Mouse (Mus musculus): ENCODE data around the gene Abhd5. TPM values are rescaled to one million over a fixed set of nuclear protein-coding genes. Genes with fewer than 3 reads are reported as not detected.

The Abhd5 gene
- polyA plus RNA-seq, 1 experiment = 36.3 TPM

DNA sequence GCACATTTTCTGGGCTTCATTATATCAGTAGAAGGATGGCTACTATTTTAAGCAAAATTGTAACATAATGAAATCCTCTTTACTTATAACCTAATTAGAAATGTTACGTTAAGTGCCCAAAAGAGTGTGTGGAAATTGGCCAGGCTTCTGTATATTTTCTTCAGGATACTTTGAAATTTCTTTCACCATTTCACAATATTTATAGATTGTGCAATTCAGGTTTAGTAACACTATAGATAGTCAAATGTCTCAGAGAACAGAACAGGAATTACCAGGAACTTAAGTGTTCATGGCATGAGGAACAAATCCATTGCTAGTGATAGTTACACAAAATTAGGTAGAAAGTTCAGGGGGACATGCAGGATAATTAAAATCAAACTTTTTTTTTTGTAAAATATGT is 5.7 kb downstream of the Abhd5 start:
- Histone ChIP-seq H3K27me3 (replicated peaks; ENCODE audit: control insufficient read depth, insufficient read depth, low read length) (no peaks in the 10 kb centered on the region), H3K27ac (ENCODE audit: insufficient read depth, low read depth, low read length) (no peak overlapping the region), H3K4me1 (ENCODE audit: control insufficient read depth, insufficient read depth, low read length) (peaks cover 14% of the 10 kb centered on the region; the same call in 1 of the 2 replicates), H3K36me3 (ENCODE audit: control insufficient read depth, insufficient read depth, low read length) (no peaks in the 10 kb centered on the region), H3K4me3 (ENCODE audit: insufficient read depth, low read depth, low read length) (no peak overlapping the region)
- no peak for TF ChIP-seq POLR2A (IDR thresholded peaks at IDR 0.05; ENCODE audit: low read depth, low read length)
- TF ChIP-seq CTCF (conservative IDR thresholded peaks at IDR 0.05; ENCODE audit: insufficient read depth, insufficient read length, low read depth, low read length) = no peak
- WGBS = 87% methylated on average over 1 of the region's 1 CpGs
- DNase-seq = no peak

DNA sequence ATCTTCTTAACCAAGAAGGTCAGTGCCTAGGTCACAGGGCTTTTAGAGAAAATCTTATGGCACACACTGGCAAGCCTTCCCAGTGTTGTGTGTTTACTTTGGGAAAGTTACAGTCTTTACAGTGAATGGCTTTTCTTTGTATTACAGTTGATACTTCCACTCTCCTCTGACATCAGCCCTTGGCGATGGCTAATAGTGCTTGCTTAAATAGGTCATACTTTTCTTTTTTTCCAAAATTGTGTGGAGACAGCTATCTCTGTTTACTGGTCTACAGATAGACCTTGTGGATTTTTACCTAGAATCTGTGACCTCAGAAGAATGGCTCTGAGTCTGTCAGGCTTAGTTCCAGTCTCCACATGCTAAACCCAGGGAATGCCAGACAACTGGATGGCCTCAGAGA is 6.2 kb downstream of the Abhd5 start:
- Histone ChIP-seq H3K36me3 (ENCODE audit: control insufficient read depth, insufficient read depth, low read length) (no peaks in the 10 kb centered on the region), H3K4me3 (ENCODE audit: insufficient read depth, low read depth, low read length) (no peak overlapping the region), H3K27ac (ENCODE audit: insufficient read depth, low read depth, low read length) (no peak overlapping the region), H3K4me1 (ENCODE audit: control insufficient read depth, insufficient read depth, low read length) (peaks cover 14% of the 10 kb centered on the region; the same call in 1 of the 2 replicates), H3K27me3 (replicated peaks; ENCODE audit: control insufficient read depth, insufficient read depth, low read length) (no peaks in the 10 kb centered on the region)
- DNase-seq = no peak
- no peak for TF ChIP-seq POLR2A (IDR thresholded peaks at IDR 0.05; ENCODE audit: low read depth, low read length)
- no peak for TF ChIP-seq CTCF (conservative IDR thresholded peaks at IDR 0.05; ENCODE audit: insufficient read depth, insufficient read length, low read depth, low read length)
- 93% methylated on average over 1 of the region's 1 CpGs for WGBS

DNA sequence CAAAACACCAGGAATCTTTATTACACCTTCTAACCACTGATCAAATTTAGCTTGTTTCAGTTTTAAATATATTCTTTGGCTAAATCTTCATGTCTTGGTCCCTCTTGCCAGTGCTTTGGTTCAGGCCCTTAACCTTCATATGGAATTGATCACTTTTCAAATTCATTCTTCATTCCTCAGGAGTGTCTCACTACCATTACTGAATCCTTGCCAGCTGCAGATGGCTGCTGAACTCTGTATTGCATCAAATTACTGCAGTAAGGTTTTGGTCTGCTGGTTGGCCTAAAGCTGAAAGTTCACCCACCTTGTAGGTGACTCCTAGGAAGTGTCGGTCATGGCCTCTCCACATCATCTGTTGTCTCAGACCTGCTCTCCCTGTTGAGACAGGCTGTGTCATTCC is 12.8 kb downstream of the Abhd5 start:
- peaks cover 3% of the 10 kb centered on the region; the same call in 1 of the 2 replicates for H3K4me1 ChIP-seq (ENCODE audit: control insufficient read depth, insufficient read depth, low read length)
- DNase-seq = no peak
- no peak overlapping the region for H3K4me3 ChIP-seq (ENCODE audit: insufficient read depth, low read depth, low read length)
- no peak overlapping the region for H3K27ac ChIP-seq (ENCODE audit: insufficient read depth, low read depth, low read length)
- 43% methylated on average over 1 of the region's 1 CpGs for WGBS
- H3K27me3 ChIP-seq (replicated peaks; ENCODE audit: control insufficient read depth, insufficient read depth, low read length) = no peaks in the 10 kb centered on the region
- peaks cover 2% of the 10 kb centered on the region; the same call in 1 of the 2 replicates for H3K36me3 ChIP-seq (ENCODE audit: control insufficient read depth, insufficient read depth, low read length)
- TF ChIP-seq CTCF (conservative IDR thresholded peaks at IDR 0.05; ENCODE audit: insufficient read depth, insufficient read length, low read depth, low read length) (no peak), POLR2A (IDR thresholded peaks at IDR 0.05; ENCODE audit: low read depth, low read length) (no peak)

DNA sequence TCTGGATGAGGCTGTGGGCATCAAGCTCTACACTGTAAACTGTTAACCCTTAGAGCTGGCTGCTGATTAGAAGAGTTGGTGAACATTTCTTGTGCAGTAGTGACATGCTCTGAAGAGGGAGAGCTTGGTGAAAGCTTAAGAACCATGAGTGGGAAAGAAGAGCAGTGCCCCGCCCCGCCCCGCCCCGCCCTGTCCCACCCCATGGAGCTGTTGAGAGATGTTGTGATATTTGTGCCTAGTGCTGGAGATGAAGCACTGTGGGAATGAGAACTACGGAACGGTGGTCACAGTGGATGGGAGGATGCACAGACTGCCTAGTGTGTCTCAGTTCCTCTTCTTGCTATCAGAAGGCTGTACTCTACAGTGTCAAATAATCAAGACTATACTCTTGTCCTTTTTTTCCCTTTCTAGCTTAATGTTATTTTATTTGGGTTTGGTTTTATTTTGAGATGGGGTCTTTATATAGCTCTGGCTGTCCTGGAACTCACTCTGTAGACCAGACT is 18.9 kb downstream of the Abhd5 start:
- 99% methylated on average over 6 of the region's 6 CpGs for WGBS
- TF ChIP-seq POLR2A (IDR thresholded peaks at IDR 0.05; ENCODE audit: low read depth, low read length) (no peak), CTCF (conservative IDR thresholded peaks at IDR 0.05; ENCODE audit: insufficient read depth, insufficient read length, low read depth, low read length) (no peak)
- H3K4me1 ChIP-seq (ENCODE audit: control insufficient read depth, insufficient read depth, low read length) = no peaks in the 10 kb centered on the region
- H3K27me3 ChIP-seq (replicated peaks; ENCODE audit: control insufficient read depth, insufficient read depth, low read length) = no peaks in the 10 kb centered on the region
- no peak overlapping the region for H3K27ac ChIP-seq (ENCODE audit: insufficient read depth, low read depth, low read length)
- H3K36me3 ChIP-seq (ENCODE audit: control insufficient read depth, insufficient read depth, low read length) = peaks cover 2% of the 10 kb centered on the region; the same call in 1 of the 2 replicates
- no peak for DNase-seq
- no peak overlapping the region for H3K4me3 ChIP-seq (ENCODE audit: insufficient read depth, low read depth, low read length)

DNA sequence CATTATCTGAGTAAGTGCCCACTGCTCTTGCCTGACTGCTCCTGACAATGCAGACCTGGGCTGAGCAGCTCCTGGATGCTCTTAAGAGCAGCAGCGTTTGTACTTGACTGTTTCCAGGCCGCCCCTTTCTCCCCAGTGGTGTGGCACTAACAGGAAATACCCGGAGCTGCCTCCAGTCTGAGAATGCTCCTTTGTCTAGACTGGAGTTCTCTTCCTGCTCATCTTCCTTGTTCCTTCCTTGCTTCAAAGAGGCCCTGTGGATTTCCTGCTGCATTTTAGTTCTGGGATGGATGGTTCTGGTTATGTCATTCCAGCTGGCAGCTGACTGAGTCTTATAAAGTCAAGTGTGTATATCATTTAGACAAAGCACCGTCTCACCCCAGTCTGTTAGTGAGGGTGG is 21.1 kb downstream of the Abhd5 start:
- Histone ChIP-seq H3K4me1 (ENCODE audit: control insufficient read depth, insufficient read depth, low read length) (no peaks in the 10 kb centered on the region), H3K27ac (ENCODE audit: insufficient read depth, low read depth, low read length) (no peak overlapping the region), H3K4me3 (ENCODE audit: insufficient read depth, low read depth, low read length) (no peak overlapping the region), H3K27me3 (replicated peaks; ENCODE audit: control insufficient read depth, insufficient read depth, low read length) (no peaks in the 10 kb centered on the region), H3K36me3 (ENCODE audit: control insufficient read depth, insufficient read depth, low read length) (peaks cover 4% of the 10 kb centered on the region)
- no peak for TF ChIP-seq POLR2A (IDR thresholded peaks at IDR 0.05; ENCODE audit: low read depth, low read length)
- TF ChIP-seq CTCF (conservative IDR thresholded peaks at IDR 0.05; ENCODE audit: insufficient read depth, insufficient read length, low read depth, low read length) = no peak
- 24% methylated on average over 4 of the region's 4 CpGs for WGBS
- no peak for DNase-seq

DNA sequence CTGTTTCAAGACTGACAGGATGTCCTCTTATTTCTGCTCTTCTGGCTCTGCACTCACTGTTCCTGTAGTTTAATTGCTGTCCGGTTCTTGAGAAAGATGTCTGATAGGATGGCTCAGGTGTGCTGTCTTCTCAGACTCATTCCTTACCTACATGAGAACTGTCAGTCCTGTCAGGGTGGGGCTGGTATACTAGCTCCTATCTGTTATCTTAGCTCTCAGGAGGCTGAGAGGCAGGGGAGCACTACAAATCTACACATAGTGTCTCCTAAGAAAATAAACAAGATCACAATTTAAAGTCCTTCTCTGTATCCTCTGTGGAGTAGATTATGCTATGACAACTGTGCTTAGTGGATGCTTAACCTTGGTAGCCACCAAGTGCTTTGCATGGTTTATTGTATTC is 21.6 kb downstream of the Abhd5 start:
- WGBS = 66% methylated on average over 1 of the region's 1 CpGs
- Histone ChIP-seq H3K27ac (ENCODE audit: insufficient read depth, low read depth, low read length) (no peak overlapping the region), H3K36me3 (ENCODE audit: control insufficient read depth, insufficient read depth, low read length) (peaks cover 1% of the 10 kb centered on the region), H3K4me1 (ENCODE audit: control insufficient read depth, insufficient read depth, low read length) (no peaks in the 10 kb centered on the region), H3K4me3 (ENCODE audit: insufficient read depth, low read depth, low read length) (no peak overlapping the region), H3K27me3 (replicated peaks; ENCODE audit: control insufficient read depth, insufficient read depth, low read length) (no peaks in the 10 kb centered on the region)
- no peak for TF ChIP-seq CTCF (conservative IDR thresholded peaks at IDR 0.05; ENCODE audit: insufficient read depth, insufficient read length, low read depth, low read length)
- no peak for TF ChIP-seq POLR2A (IDR thresholded peaks at IDR 0.05; ENCODE audit: low read depth, low read length)
- DNase-seq = no peak

DNA sequence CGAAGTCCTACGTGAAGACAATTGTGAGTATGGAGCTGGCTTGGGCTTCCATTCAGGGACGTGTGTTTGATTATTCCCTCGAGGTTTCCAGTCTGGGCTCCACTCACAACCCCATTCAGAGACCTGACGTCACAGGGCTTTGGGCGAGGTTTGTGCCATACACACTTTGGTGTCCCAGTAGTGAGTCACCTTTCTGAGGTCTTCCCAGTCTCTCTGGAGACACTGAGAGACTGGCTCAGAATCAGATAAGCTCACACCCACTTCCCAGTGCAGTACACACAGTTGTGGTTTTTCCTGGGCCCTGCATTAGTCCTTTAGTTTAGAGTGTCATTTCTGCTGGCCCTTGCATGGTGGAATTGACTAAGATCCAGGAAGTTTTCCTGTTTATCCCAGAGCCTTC is 27.6 kb downstream of the Abhd5 start:
- H3K36me3 ChIP-seq (ENCODE audit: control insufficient read depth, insufficient read depth, low read length) = peaks cover 4% of the 10 kb centered on the region
- no peak for DNase-seq
- WGBS = 89% methylated on average over 6 of the region's 6 CpGs

More for the DNA sequence above, 27.6 kb downstream of the Abhd5 start:
- no peak for TF ChIP-seq CTCF (conservative IDR thresholded peaks at IDR 0.05; ENCODE audit: insufficient read depth, insufficient read length, low read depth, low read length)
- no peak for TF ChIP-seq POLR2A (IDR thresholded peaks at IDR 0.05; ENCODE audit: low read depth, low read length)
- Histone ChIP-seq H3K4me3 (ENCODE audit: insufficient read depth, low read depth, low read length) (no peak overlapping the region), H3K27ac (ENCODE audit: insufficient read depth, low read depth, low read length) (no peak overlapping the region), H3K27me3 (replicated peaks; ENCODE audit: control insufficient read depth, insufficient read depth, low read length) (no peaks in the 10 kb centered on the region), H3K4me1 (ENCODE audit: control insufficient read depth, insufficient read depth, low read length) (no peaks in the 10 kb centered on the region)

Data from kidney, adult 2 months (tissue).